In genomic region chr11:57766617-57767016, GRCm38 (mm10) we compare ENCODE assay signal across 17 mouse cellular contexts. TPM values are rescaled to one million over a fixed set of nuclear protein-coding genes. Genes with fewer than 3 reads are reported as not detected.
DNase-seq lines count a peak whose midpoint lies in the region; ATAC-seq and TF ChIP-seq lines count a peak whose summit lies in the region.
"Had no signal": no experiment of that assay in that cellular context is flagged by ENCODE, and none has a peak within 500 bp of the region (broad histone marks: within the 10 kb centered on the region; RNA-seq: fewer than 3 reads in every experiment).

No protein-coding gene starts in this region.

- TF ChIP-seq POLR2A in testis, adult 2 months (IDR thresholded peaks at IDR 0.05; ENCODE audit: control insufficient read depth, low read depth, low read length): no peak

- H3K4me2 ChIP-seq in kidney, embryonic 16.5 days (replicated peaks; ENCODE audit: low read depth, low read length): no peak overlapping the region

- 81% methylated on average over 12 of the region's 12 CpGs for WGBS in heart, embryonic 10.5 days
- 27% methylated on average over 12 of the region's 12 CpGs for WGBS in kidney, embryonic 16.5 days

- H3K4me1 ChIP-seq in heart, embryonic 10.5 days: peaks cover 23% of the 10 kb centered on the region
- peaks cover 9% of the 10 kb centered on the region for H3K4me1 ChIP-seq in kidney, embryonic 16.5 days (ENCODE audit: insufficient read depth, low read length)
- H3K4me1 ChIP-seq in testis, adult 2 months (ENCODE audit: control insufficient read depth, insufficient read depth, low read length): no peaks in the 10 kb centered on the region

- no peak overlapping the region for H3K4me3 ChIP-seq in heart, embryonic 10.5 days
- H3K4me3 ChIP-seq in kidney, embryonic 16.5 days (ENCODE audit: low read length): no peak overlapping the region
- H3K4me3 ChIP-seq in testis, adult 2 months (ENCODE audit: control insufficient read depth, low read depth, low read length): peak overlapping the region; percentile 33

- peak; percentile 46 for ATAC-seq in kidney, embryonic 16.5 days (ENCODE audit: low FRiP score, low TSS enrichment)
- ATAC-seq in megakaryocyte progenitor cell, adult 5-6 weeks (replicated peaks; ENCODE audit: poor library complexity): no peak
- ATAC-seq: midbrain, embryonic 16.5 days had no signal

- no peak for TF ChIP-seq CTCF in testis, adult 2 months (IDR thresholded peaks at IDR 0.05; ENCODE audit: control insufficient read depth, insufficient read depth, insufficient replicate concordance, low read depth, low read length)

- H3K27ac ChIP-seq in heart, embryonic 10.5 days: peak overlapping the region; percentile 22; the same call in 1 of the 2 replicates
- H3K27ac ChIP-seq in kidney, embryonic 16.5 days (ENCODE audit: low read length): 0 out of 2 replicates have a peak overlapping the region, but pooled peaks have one; percentile 20
- H3K27ac ChIP-seq in testis, adult 2 months (ENCODE audit: control insufficient read depth, insufficient read depth, low read depth, low read length): no peak overlapping the region
- H3K27ac ChIP-seq: liver, embryonic 14.5 days had no signal

- H3K9ac ChIP-seq in kidney, embryonic 16.5 days (replicated peaks; ENCODE audit: low read length): no peak overlapping the region
- H3K9ac ChIP-seq: liver, embryonic 14.5 days had no signal

- peaks cover 15% of the 10 kb centered on the region for H3K27me3 ChIP-seq in heart, embryonic 10.5 days (ENCODE audit: insufficient read depth, poor library complexity, severe bottlenecking)
- no peaks in the 10 kb centered on the region for H3K27me3 ChIP-seq in kidney, embryonic 16.5 days (ENCODE audit: insufficient read depth, low read length)
- H3K27me3 ChIP-seq in testis, adult 2 months (ENCODE audit: control insufficient read depth, insufficient read depth, low read length): no peaks in the 10 kb centered on the region

- peaks cover 42% of the 10 kb centered on the region for H3K36me3 ChIP-seq in heart, embryonic 10.5 days
- H3K36me3 ChIP-seq in kidney, embryonic 16.5 days (ENCODE audit: insufficient read depth, low read length): peaks cover 9% of the 10 kb centered on the region; the same call in 1 of the 2 replicates
- H3K36me3 ChIP-seq in testis, adult 2 months (ENCODE audit: control insufficient read depth, insufficient read depth, low read length): no peaks in the 10 kb centered on the region

- DNase-seq in heart, embryonic 10.5 days (ENCODE audit: low spot score): no peak
- DNase-seq in heart, postnatal 4 days: no peak
- no peak for DNase-seq in kidney, adult 8-10 months
- DNase-seq in testis, postnatal 10 days (ENCODE audit: low spot score): no peak
- peak; percentile 48 for DNase-seq in yolk sac, embryonic 10.5 days (ENCODE audit: low spot score)
- DNase-seq: adrenal gland, adult 8-10 months; cerebellum, adult 11 months; cerebellum, postnatal 25 days; gastrocnemius, postnatal 14 days; heart, postnatal 10 days; lung, postnatal 10 days; spleen, adult 18-20 months had no signal

- no peaks in the 10 kb centered on the region for H3K9me3 ChIP-seq in heart, embryonic 10.5 days
- H3K9me3 ChIP-seq in kidney, embryonic 16.5 days (ENCODE audit: low read length): no peaks in the 10 kb centered on the region

RNA-seq across cellular contexts. Expression of gene Sap30l, which starts 34.8 kb away (rescaled TPM):
- polyA plus RNA-seq in heart, embryonic 10.5 days (2016; fragmentation: Nextera tagmentation; extraction: Ambion mirVana): 8.8 and 12.2 TPM in 2 replicates
- 10 to 100 TPM; 31.9 to 36.7 TPM for total RNA-seq in heart, postnatal 4 days (2021)
- polyA plus RNA-seq in kidney, embryonic 16.5 days (2015; fragmentation: Nextera tagmentation; extraction: Ambion mirVana): 6.1 and 7.1 TPM in 2 replicates
- polyA plus RNA-seq in testis, adult 2 months (2012; rRNA removed): 3.1 and 5.5 TPM in 2 replicates
- 19.0 and 22.6 TPM in 2 replicates for total RNA-seq in megakaryocyte progenitor cell, adult 5-6 weeks (2015)
- total RNA-seq in megakaryocyte progenitor cell, adult 5-6 weeks (2017): 16.5 and 17.0 TPM in 2 replicates
